Mouse (Mus musculus): ENCODE results near the gene Thsd4.

- TF ChIP-seq HCFC1 (IDR thresholded peaks at IDR 0.05; ENCODE audit: borderline replicate concordance, insufficient read depth, low read length) (no peak), ZC3H11A (IDR thresholded peaks at IDR 0.05; ENCODE audit: borderline replicate concordance, low read depth, low read length) (no peak), MAFK (IDR thresholded peaks at IDR 0.05; ENCODE audit: insufficient read depth, low read depth, low read length) (no peak)
These were observed 382.4 kb downstream of the Thsd4 start for GRCm38 (mm10) chr9:60139446-60139845.
